Mouse (Mus musculus) liver, embryonic 14.5 days (tissue): ENCODE results near the gene Grasp.

Experiments
- CTCF ChIP-seq: IDR thresholded peaks from 2 replicates; pipeline ENCODE4 v1.5.1; 2016; ENCODE audit warnings: antibody characterized with exemption, low read depth, control low read depth
- EP300 ChIP-seq: IDR thresholded peaks from 2 replicates; pipeline ENCODE4 v1.6.1; 2016; ENCODE audit warnings: antibody characterized with exemption, low read depth

GRCm38 (mm10) chr15:101235342-101235698 lies 11.3 kb downstream of the Grasp start:
- TF ChIP-seq EP300 (no peak), CTCF (no peak)
